Mouse (Mus musculus): ENCODE data around the gene Cyp26c1.

- TF ChIP-seq CTCF (conservative IDR thresholded peaks at IDR 0.05; ENCODE audit: low read length) (no peak), NANOG (IDR thresholded peaks at IDR 0.05; ENCODE audit: borderline replicate concordance, low read length) (no peak), POU5F1 (IDR thresholded peaks at IDR 0.05; ENCODE audit: borderline replicate concordance, low read length) (no peak)
Observed at GRCm38 (mm10) chr19:37715980-37716379, 30.6 kb downstream of the Cyp26c1 start.
